Mouse (Mus musculus) limb, embryonic 14.5 days (tissue): Measurements from ENCODE around the gene Olfr6. TPM values are rescaled to one million over a fixed set of nuclear protein-coding genes. Genes with fewer than 3 reads are reported as not detected.
"Not testable (repeated sequence)": the region's sequence is repeated elsewhere in the genome, so short reads cannot be mapped to it uniquely, and the experiment has no call there.

Source experiments
- ATAC-seq: fragments of 200-750 bp; cut with Nextera tagmentation; 2 replicates; pipeline ENCODE4 v1.8.0; 2017; ENCODE audit warnings: low read depth, moderate number of reproducible peaks, moderate TSS enrichment; ENCODE audit not compliant: low FRiP score
- DNase-seq: peaks from one replicate; pipeline ENCODE4 v3.0.0-alpha.2; 2015; ENCODE audit warnings: low spot score
- H3K27ac ChIP-seq: fragments of 300-500 bp; sonication (generic); replicated peaks from 2 replicates; pipeline ENCODE4 v1.5.1; 2014; ENCODE audit warnings: low read depth, mild to moderate bottlenecking, low read length, moderate library complexity, mixed read lengths
- H3K27me3 ChIP-seq: fragments of 300-500 bp; sonication (generic); 2 replicates; pipeline ENCODE4 v1.6.1; 2014; ENCODE audit warnings: low read length, mixed read lengths; ENCODE audit not compliant: control insufficient read depth, insufficient read depth
- H3K36me3 ChIP-seq: fragments of 300-500 bp; sonication (generic); 2 replicates; pipeline ENCODE4 v1.6.1; 2014; ENCODE audit warnings: mild to moderate bottlenecking, low read length, moderate library complexity, mixed read lengths; ENCODE audit not compliant: control insufficient read depth, insufficient read depth
- H3K4me1 ChIP-seq: fragments of 300-500 bp; sonication (generic); 2 replicates; pipeline ENCODE4 v1.6.1; 2014; ENCODE audit warnings: antibody characterized with exemption, low read length, mixed read lengths; ENCODE audit not compliant: control insufficient read depth, insufficient read depth
- H3K4me2 ChIP-seq: fragments of 300-500 bp; sonication (generic); replicated peaks from 2 replicates; pipeline ENCODE4 v1.6.1; 2014; ENCODE audit warnings: low read depth, mild to moderate bottlenecking, low read length, moderate library complexity; ENCODE audit not compliant: severe bottlenecking
- H3K4me3 ChIP-seq: fragments of 300-500 bp; sonication (generic); replicated peaks from 2 replicates; pipeline ENCODE4 v1.5.1; 2014; ENCODE audit warnings: low read length
- H3K9ac ChIP-seq: fragments of 300-500 bp; sonication (generic); 2 replicates; pipeline ENCODE4 v1.6.1; 2014; ENCODE audit warnings: mild to moderate bottlenecking, low read depth, low read length, moderate library complexity; ENCODE audit not compliant: severe bottlenecking
- H3K9me3 ChIP-seq: fragments of 300-500 bp; sonication (generic); 2 replicates; pipeline ENCODE4 v1.6.1; 2016; ENCODE audit warnings: low read length; ENCODE audit not compliant: control insufficient read depth
- POLR2A ChIP-seq: fragments of 200-500 bp; IDR thresholded peaks from 2 replicates; pipeline ENCODE4 v1.8.0; 2012; ENCODE audit warnings: inconsistent platforms, mild to moderate bottlenecking, moderate library complexity, borderline replicate concordance; ENCODE audit not compliant: insufficient read depth, insufficient read length; ENCODE audit errors: extremely low read depth
- WGBS: fragments of 180-500 bp; shearing (Covaris S2); extraction: QIAGEN DNeasy Blood & Tissue Kit; methylation state at CpG from one replicate; pipeline ENCODE4 v1.1.7; 2014; 5-methylcytosine and 5-hydroxymethylcytosine counted together
- polyA plus RNA-seq, 2 experiments: library from polyadenylated mRNA; depleted of rRNA in 1 of 2; stranded (reverse) in 1 of 2; unstranded in 1 of 2; fragments of >200 nt; fragmentation: Nextera tagmentation in 1 of 2; extraction: Ambion mirVana in 1 of 2; gene quantifications; 2 replicates each; pipeline versions ENCODE4 v1.2.1 to v1.2.3; 2012 to 2014

Olfr6 gene
- not detected in 2 replicates for polyA plus RNA-seq (2012; rRNA removed)
- not detected in 2 replicates for polyA plus RNA-seq (2014; fragmentation: Nextera tagmentation; extraction: Ambion mirVana)

GRCm38 (mm10) chr7:106963837-106964236 is at the start of gene Olfr6:
Gene Olfr6 (minus strand): TSS chr7:106963937.
- Histone ChIP-seq H3K27me3 (no peaks in the 10 kb centered on the region), H3K9ac (no peak within 1 kb of the TSS), H3K4me1 (no peaks in the 10 kb centered on the region), H3K36me3 (no peaks in the 10 kb centered on the region), H3K9me3 (no peaks in the 10 kb centered on the region), H3K27ac (no peak within 1 kb of the TSS), H3K4me3 (no peak within 1 kb of the TSS), H3K4me2 (no peak within 1 kb of the TSS)
- DNase-seq (no peak), ATAC-seq (no peak)
- 71% methylated on average over 1 of the region's 1 CpGs for WGBS
- TF ChIP-seq POLR2A, result no peak

GRCm38 (mm10) chr7:107005972-107006371 is 42.2 kb upstream of the Olfr6 start, which contains the start of gene Olfr2:
Gene Olfr2 (minus strand): TSS chr7:107006072.
- 44% methylated on average over 1 of the region's 1 CpGs for WGBS
- Histone ChIP-seq H3K9me3 (no peaks in the 10 kb centered on the region), H3K4me1 (no peaks in the 10 kb centered on the region), H3K27ac (no peak within 1 kb of the TSS), H3K36me3 (no peaks in the 10 kb centered on the region), H3K9ac (no peak within 1 kb of the TSS), H3K4me2 (no peak within 1 kb of the TSS), H3K27me3 (no peaks in the 10 kb centered on the region), H3K4me3 (no peak within 1 kb of the TSS)
- DNase-seq (no peak), ATAC-seq (no peak)
- TF ChIP-seq POLR2A, result no peak

DNA sequence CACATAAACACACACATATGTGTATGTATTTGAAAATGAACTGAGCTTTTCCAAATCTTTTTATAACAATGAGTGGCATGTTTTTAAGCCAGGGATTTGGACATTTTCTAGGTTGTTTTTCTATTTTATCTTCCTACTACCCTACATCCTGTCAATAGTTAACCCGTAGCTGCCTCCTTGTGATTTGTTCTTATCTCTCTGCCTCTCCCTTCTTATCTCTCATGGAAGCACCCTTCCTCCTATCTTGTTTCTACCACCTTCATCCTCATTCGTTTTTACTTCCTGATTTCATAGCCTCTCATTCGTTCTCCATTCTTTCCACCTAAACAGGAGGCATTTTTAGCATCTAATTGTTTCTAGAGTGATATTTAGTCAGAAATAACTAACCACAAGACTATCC is 40.4 kb upstream of the Olfr6 start:
- no peak overlapping the region for H3K4me2 ChIP-seq
- DNase-seq, result no peak
- 60% methylated on average over 3 of the region's 3 CpGs for WGBS
- TF ChIP-seq POLR2A, result no peak
- no peaks in the 10 kb centered on the region for H3K36me3 ChIP-seq
- no peak for ATAC-seq
- no peaks in the 10 kb centered on the region for H3K4me1 ChIP-seq
- H3K9me3 ChIP-seq, result no peaks in the 10 kb centered on the region
- H3K27me3 ChIP-seq, result no peaks in the 10 kb centered on the region
- H3K27ac ChIP-seq, result no peak overlapping the region
- H3K4me3 ChIP-seq, result no peak overlapping the region
- no peak overlapping the region for H3K9ac ChIP-seq

- ATAC-seq, result no peak
Measured at GRCm38 (mm10) chr7:107000798-107001197, 37.1 kb upstream of the Olfr6 start.

DNA sequence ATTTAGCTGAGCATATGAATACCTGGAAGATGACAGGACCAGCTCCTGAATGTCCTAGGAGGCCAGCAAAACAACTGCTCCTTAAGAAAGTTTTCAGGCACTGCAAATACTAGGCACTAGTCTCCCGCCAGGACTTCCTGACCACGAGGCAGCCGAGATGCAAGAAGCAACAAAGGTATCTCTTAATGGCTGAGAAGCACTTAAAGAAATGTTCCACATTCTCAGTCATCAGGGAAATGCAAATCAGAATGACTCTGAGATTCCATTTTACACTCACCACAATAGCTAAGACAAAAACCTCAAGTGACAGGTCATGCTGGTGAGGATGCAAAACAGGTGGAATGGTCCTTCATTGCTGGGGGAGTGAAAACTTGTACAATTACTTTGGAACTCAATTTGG is 21.5 kb upstream of the Olfr6 start:
- ATAC-seq, result no peak
- DNase-seq, result no peak
- no peaks in the 10 kb centered on the region for H3K27me3 ChIP-seq
- H3K4me1 ChIP-seq, result no peaks in the 10 kb centered on the region
- H3K27ac ChIP-seq, result no peak overlapping the region
- no peak for TF ChIP-seq POLR2A
- H3K4me2 ChIP-seq, result no peak overlapping the region
- no peak overlapping the region for H3K4me3 ChIP-seq
- 89% methylated on average over 3 of the region's 3 CpGs for WGBS
- no peaks in the 10 kb centered on the region for H3K36me3 ChIP-seq
- no peak overlapping the region for H3K9ac ChIP-seq
- no peaks in the 10 kb centered on the region for H3K9me3 ChIP-seq

More at GRCm38 (mm10) chr7:107000798-107001197, 37.1 kb upstream of the Olfr6 start:
- no peak for DNase-seq
- Histone ChIP-seq H3K4me2 (no peak overlapping the region), H3K36me3 (no peaks in the 10 kb centered on the region), H3K27ac (no peak overlapping the region), H3K4me3 (no peak overlapping the region), H3K9me3 (no peaks in the 10 kb centered on the region), H3K27me3 (no peaks in the 10 kb centered on the region), H3K4me1 (no peaks in the 10 kb centered on the region), H3K9ac (no peak overlapping the region)
- TF ChIP-seq POLR2A, result no peak
- WGBS, result 87% methylated on average over 7 of the region's 7 CpGs

DNA sequence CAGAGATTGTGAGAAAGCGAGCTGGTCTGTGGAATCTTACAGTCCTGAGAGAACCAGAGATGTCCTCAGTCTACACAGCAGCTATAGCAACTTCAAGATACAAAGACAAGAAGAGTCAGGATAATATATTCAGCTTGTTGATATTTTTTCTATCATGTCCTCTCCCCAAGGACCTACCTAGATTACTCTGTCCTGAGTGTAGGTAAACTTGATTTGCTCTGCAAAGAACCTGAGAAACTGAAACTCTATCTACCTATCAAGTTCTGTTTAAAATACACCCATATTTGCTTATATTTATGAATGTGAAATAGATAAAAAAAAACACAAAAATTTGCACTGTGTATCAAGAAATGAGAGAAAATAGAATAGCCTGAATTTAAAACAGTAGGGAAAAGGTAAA is 11.6 kb upstream of the Olfr6 start, which contains the start of gene Olfr711:
TSS of gene Olfr711 (minus strand) at position 101 of the 400 bp plus-strand sequence.
- no peak within 1 kb of the TSS for H3K27ac ChIP-seq
- no peak for DNase-seq
- 69% methylated on average over 1 of the region's 1 CpGs for WGBS
- H3K4me1 ChIP-seq, result no peaks in the 10 kb centered on the region
- ATAC-seq, result no peak
- no peaks in the 10 kb centered on the region for H3K27me3 ChIP-seq
- H3K4me3 ChIP-seq, result no peak within 1 kb of the TSS
- no peak for TF ChIP-seq POLR2A
- no peak within 1 kb of the TSS for H3K9ac ChIP-seq
- no peaks in the 10 kb centered on the region for H3K9me3 ChIP-seq
- no peak within 1 kb of the TSS for H3K4me2 ChIP-seq
- H3K36me3 ChIP-seq, result no peaks in the 10 kb centered on the region

GRCm38 (mm10) chr7:106967503-106967902 is 3.8 kb upstream of the Olfr6 start:
- H3K4me2 ChIP-seq, H3K4me1 ChIP-seq, H3K4me3 ChIP-seq, H3K27me3 ChIP-seq, ATAC-seq, H3K9ac ChIP-seq, H3K27ac ChIP-seq, H3K36me3 ChIP-seq, DNase-seq, H3K9me3 ChIP-seq: not testable (repeated sequence)
